Mouse (Mus musculus): ENCODE results near the gene Sema3g. TPM values are rescaled to one million over a fixed set of nuclear protein-coding genes. Genes with fewer than 3 reads are reported as not detected.

The Sema3g gene
- polyA plus RNA-seq, 1 experiment from 2014 or later, result 0.03 TPM

GRCm38 (mm10) chr14:31216846-31217245 is 814 bp upstream of the Sema3g start, which contains the start of gene Nisch:
Gene Nisch (minus strand): TSS chr14:31216946.
- H3K27ac ChIP-seq (ENCODE audit: low read depth, low read length), result no peak within 1 kb of the TSS
- WGBS (ENCODE audit: insufficient replicate concordance), result 60% methylated on average over 2 of the region's 2 CpGs
- peaks cover 32% of the 10 kb centered on the region for H3K4me1 ChIP-seq (ENCODE audit: control insufficient read depth, insufficient read depth, low read length)
- H3K4me3 ChIP-seq (ENCODE audit: low read depth, low read length), result no peak within 1 kb of the TSS
- no peak for ATAC-seq (replicated peaks; ENCODE audit: insufficient number of reproducible peaks, low FRiP score, low TSS enrichment)
- H3K9ac ChIP-seq (ENCODE audit: low read depth, low read length), result peak within 1 kb of the TSS; percentile 54; the same call in 1 of the 2 replicates
- 0 out of 2 replicates have a peak, but pooled peaks cover under 1% of the 10 kb centered on the region for H3K36me3 ChIP-seq (ENCODE audit: control insufficient read depth, insufficient read depth, low read length)
- peak within 1 kb of the TSS; percentile 50 for H3K4me2 ChIP-seq
- 0 out of 2 replicates have a peak, but pooled peaks cover 5% of the 10 kb centered on the region for H3K27me3 ChIP-seq (ENCODE audit: control insufficient read depth, insufficient read depth, low read length)
- no peaks in the 10 kb centered on the region for H3K9me3 ChIP-seq (replicated peaks; ENCODE audit: control insufficient read depth, low read length)

- no peak overlapping the region for H3K4me2 ChIP-seq
- H3K4me1 ChIP-seq (ENCODE audit: control insufficient read depth, insufficient read depth, low read length), result peaks cover 34% of the 10 kb centered on the region
- 66% methylated on average over 4 of the region's 4 CpGs for WGBS (ENCODE audit: insufficient replicate concordance)
- no peak overlapping the region for H3K9ac ChIP-seq (ENCODE audit: low read depth, low read length)
- H3K9me3 ChIP-seq (replicated peaks; ENCODE audit: control insufficient read depth, low read length), result no peaks in the 10 kb centered on the region
- no peaks in the 10 kb centered on the region for H3K27me3 ChIP-seq (ENCODE audit: control insufficient read depth, insufficient read depth, low read length)
- peak; percentile 39; the same call in 1 of the 2 replicates for ATAC-seq (replicated peaks; ENCODE audit: insufficient number of reproducible peaks, low FRiP score, low TSS enrichment)
- peak overlapping the region; percentile 12; the same call in 1 of the 2 replicates for H3K27ac ChIP-seq (ENCODE audit: low read depth, low read length)
- H3K4me3 ChIP-seq (ENCODE audit: low read depth, low read length), result no peak overlapping the region
- H3K36me3 ChIP-seq (ENCODE audit: control insufficient read depth, insufficient read depth, low read length), result no peaks in the 10 kb centered on the region
Measured at GRCm38 (mm10) chr14:31226978-31227377, 9.3 kb downstream of the Sema3g start.

- no peak for ATAC-seq (replicated peaks; ENCODE audit: insufficient number of reproducible peaks, low FRiP score, low TSS enrichment)
- no peak overlapping the region for H3K4me2 ChIP-seq
- H3K36me3 ChIP-seq (ENCODE audit: control insufficient read depth, insufficient read depth, low read length), result no peaks in the 10 kb centered on the region
- no peak overlapping the region for H3K27ac ChIP-seq (ENCODE audit: low read depth, low read length)
- no peak overlapping the region for H3K4me3 ChIP-seq (ENCODE audit: low read depth, low read length)
- no peak overlapping the region for H3K9ac ChIP-seq (ENCODE audit: low read depth, low read length)
- H3K27me3 ChIP-seq (ENCODE audit: control insufficient read depth, insufficient read depth, low read length), result no peaks in the 10 kb centered on the region
- WGBS (ENCODE audit: insufficient replicate concordance), result 54% methylated on average over 6 of the region's 6 CpGs
- H3K4me1 ChIP-seq (ENCODE audit: control insufficient read depth, insufficient read depth, low read length), result peaks cover 34% of the 10 kb centered on the region
- H3K9me3 ChIP-seq (replicated peaks; ENCODE audit: control insufficient read depth, low read length), result no peaks in the 10 kb centered on the region
Measured at GRCm38 (mm10) chr14:31228234-31228633, 10.6 kb downstream of the Sema3g start.

- H3K27ac ChIP-seq (ENCODE audit: low read depth, low read length), result 0 out of 2 replicates have a peak overlapping the region, but pooled peaks have one; percentile 30
- H3K4me2 ChIP-seq, result no peak overlapping the region
- no peaks in the 10 kb centered on the region for H3K9me3 ChIP-seq (replicated peaks; ENCODE audit: control insufficient read depth, low read length)
- no peaks in the 10 kb centered on the region for H3K36me3 ChIP-seq (ENCODE audit: control insufficient read depth, insufficient read depth, low read length)
- no peak for ATAC-seq (replicated peaks; ENCODE audit: insufficient number of reproducible peaks, low FRiP score, low TSS enrichment)
- WGBS (ENCODE audit: insufficient replicate concordance), result 54% methylated on average over 8 of the region's 8 CpGs
- H3K4me1 ChIP-seq (ENCODE audit: control insufficient read depth, insufficient read depth, low read length), result peaks cover 27% of the 10 kb centered on the region
- peak overlapping the region; percentile 47; the same call in 1 of the 2 replicates for H3K9ac ChIP-seq (ENCODE audit: low read depth, low read length)
- H3K4me3 ChIP-seq (ENCODE audit: low read depth, low read length), result no peak overlapping the region
- no peaks in the 10 kb centered on the region for H3K27me3 ChIP-seq (ENCODE audit: control insufficient read depth, insufficient read depth, low read length)
Measured at GRCm38 (mm10) chr14:31230442-31230841, 12.8 kb downstream of the Sema3g start.

- Histone ChIP-seq H3K27ac (ENCODE audit: low read depth, low read length) (no peak overlapping the region), H3K4me1 (ENCODE audit: control insufficient read depth, insufficient read depth, low read length) (peaks cover 20% of the 10 kb centered on the region)
Measured at GRCm38 (mm10) chr14:31232404-31233069, 14.9 kb downstream of the Sema3g start.

GRCm38 (mm10) chr14:31233070-31233995 is 15.7 kb downstream of the Sema3g start:
- 0 out of 2 replicates have a peak, but pooled peaks have one; percentile 22 for ATAC-seq (replicated peaks; ENCODE audit: insufficient number of reproducible peaks, low FRiP score, low TSS enrichment)
- Histone ChIP-seq H3K36me3 (ENCODE audit: control insufficient read depth, insufficient read depth, low read length) (no peaks in the 10 kb centered on the region), H3K4me1 (ENCODE audit: control insufficient read depth, insufficient read depth, low read length) (peaks cover 17% of the 10 kb centered on the region), H3K9me3 (replicated peaks; ENCODE audit: control insufficient read depth, low read length) (no peaks in the 10 kb centered on the region), H3K4me3 (ENCODE audit: low read depth, low read length) (no peak overlapping the region), H3K9ac (ENCODE audit: low read depth, low read length) (no peak overlapping the region), H3K4me2 (no peak overlapping the region), H3K27me3 (ENCODE audit: control insufficient read depth, insufficient read depth, low read length) (no peaks in the 10 kb centered on the region), H3K27ac (ENCODE audit: low read depth, low read length) (no peak overlapping the region)
- 66% methylated on average over 14 of the region's 14 CpGs for WGBS (ENCODE audit: insufficient replicate concordance)

More at GRCm38 (mm10) chr14:31232404-31233069, 14.9 kb downstream of the Sema3g start:
- no peak for ATAC-seq (replicated peaks; ENCODE audit: insufficient number of reproducible peaks, low FRiP score, low TSS enrichment)
- WGBS (ENCODE audit: insufficient replicate concordance), result 66% methylated on average over 13 of the region's 13 CpGs
- H3K27me3 ChIP-seq (ENCODE audit: control insufficient read depth, insufficient read depth, low read length), result no peaks in the 10 kb centered on the region
- no peaks in the 10 kb centered on the region for H3K36me3 ChIP-seq (ENCODE audit: control insufficient read depth, insufficient read depth, low read length)
- no peak overlapping the region for H3K4me3 ChIP-seq (ENCODE audit: low read depth, low read length)
- no peaks in the 10 kb centered on the region for H3K9me3 ChIP-seq (replicated peaks; ENCODE audit: control insufficient read depth, low read length)
- H3K9ac ChIP-seq (ENCODE audit: low read depth, low read length), result no peak overlapping the region; the same call in 1 of the 2 replicates
- H3K4me2 ChIP-seq, result no peak overlapping the region

- H3K4me3 ChIP-seq (ENCODE audit: low read depth, low read length), result no peak overlapping the region
- no peak for ATAC-seq (replicated peaks; ENCODE audit: insufficient number of reproducible peaks, low FRiP score, low TSS enrichment)
- no peaks in the 10 kb centered on the region for H3K27me3 ChIP-seq (ENCODE audit: control insufficient read depth, insufficient read depth, low read length)
- peaks cover 17% of the 10 kb centered on the region for H3K4me1 ChIP-seq (ENCODE audit: control insufficient read depth, insufficient read depth, low read length)
- no peak overlapping the region for H3K4me2 ChIP-seq
- no peaks in the 10 kb centered on the region for H3K36me3 ChIP-seq (ENCODE audit: control insufficient read depth, insufficient read depth, low read length)
- H3K27ac ChIP-seq (ENCODE audit: low read depth, low read length), result no peak overlapping the region
- 13% methylated on average over 11 of the region's 11 CpGs for WGBS (ENCODE audit: insufficient replicate concordance)
- no peak overlapping the region for H3K9ac ChIP-seq (ENCODE audit: low read depth, low read length)
- H3K9me3 ChIP-seq (replicated peaks; ENCODE audit: control insufficient read depth, low read length), result no peaks in the 10 kb centered on the region
Measured at GRCm38 (mm10) chr14:31233996-31234591, 16.4 kb downstream of the Sema3g start.
